Mouse (Mus musculus): ENCODE results near the gene Ttc28.
"Not testable (repeated sequence)": the region's sequence is repeated elsewhere in the genome, so short reads cannot be mapped to it uniquely, and the experiment has no call there.

Gene Ttc28

DNA sequence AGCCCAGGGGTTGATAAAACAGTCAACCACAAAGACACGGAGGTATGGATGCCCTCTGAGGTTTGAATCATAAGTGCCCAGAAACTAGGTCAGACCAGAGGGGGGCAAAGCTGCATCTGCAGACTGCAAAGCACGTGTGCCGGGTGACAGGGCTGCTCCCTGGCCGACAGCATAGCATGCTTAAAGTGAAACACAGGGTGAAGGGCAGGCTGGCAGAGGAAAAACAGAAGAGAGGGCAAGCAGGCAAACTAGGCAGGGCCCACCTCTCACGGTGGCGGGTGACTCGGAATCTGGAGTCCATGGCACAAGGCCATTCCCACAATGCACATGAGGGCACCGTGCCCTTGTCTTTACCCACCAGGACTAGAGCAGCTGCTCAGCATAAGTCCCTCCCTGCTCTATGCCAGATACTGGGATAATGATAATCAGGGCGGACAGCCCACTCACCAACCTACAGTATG lies 357.6 kb downstream of the Ttc28 start:
- no peak for DNase-seq (ENCODE audit: low spot score in 2 of 2)

DNA sequence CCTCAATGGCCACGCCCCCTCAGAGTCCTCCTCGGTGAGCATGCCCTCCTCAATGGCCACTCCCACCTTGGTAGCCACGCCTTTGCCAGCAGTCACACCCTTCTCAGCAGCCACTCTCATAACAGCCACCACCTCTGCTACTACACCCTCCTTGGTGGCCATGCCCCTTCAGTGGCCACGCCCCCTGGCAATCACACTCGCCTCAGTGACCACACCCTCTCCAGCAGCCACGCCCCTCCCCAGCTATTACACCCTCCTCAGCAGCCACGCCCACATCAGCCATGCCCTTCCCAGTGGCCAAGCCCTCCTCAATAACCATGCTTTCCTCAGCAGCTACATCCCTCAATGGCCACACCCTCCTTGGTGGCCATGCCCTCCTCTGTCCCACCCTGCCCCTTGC lies 359.6 kb downstream of the Ttc28 start:
- peak; percentile 7 to 78 for DNase-seq (ENCODE audit: low spot score in 2 of 2)

DNA sequence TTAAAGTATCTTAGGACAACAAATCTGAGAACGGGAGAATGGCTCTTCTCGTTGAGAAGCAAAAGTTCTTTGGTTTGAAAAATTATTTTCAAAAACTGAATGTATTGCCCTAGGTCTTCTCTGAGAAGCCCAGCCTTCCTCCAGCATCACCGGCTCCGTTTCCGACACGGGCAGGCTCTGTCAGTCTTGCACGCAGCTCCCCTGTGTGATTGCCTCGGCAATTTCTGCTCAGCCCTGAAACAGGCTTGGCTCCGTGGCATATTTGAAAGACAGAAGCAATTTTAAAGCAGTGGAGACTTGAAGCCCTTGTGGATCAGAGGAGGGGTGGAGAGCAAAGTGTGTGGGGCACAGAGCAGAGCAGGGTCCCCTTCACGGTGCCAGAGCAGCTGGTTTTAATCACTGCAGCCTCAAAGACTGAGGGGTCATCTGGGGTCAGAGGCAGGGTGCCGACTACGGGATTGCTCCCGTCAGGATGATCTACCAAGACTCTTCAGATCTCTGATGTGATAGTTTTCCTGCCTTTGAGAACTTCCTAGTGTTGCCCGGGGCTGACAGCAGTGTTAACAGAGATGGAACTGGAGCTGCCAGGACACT lies 363.9 kb downstream of the Ttc28 start:
- DNase-seq (ENCODE audit: low spot score in 2 of 2), result no peak

DNA sequence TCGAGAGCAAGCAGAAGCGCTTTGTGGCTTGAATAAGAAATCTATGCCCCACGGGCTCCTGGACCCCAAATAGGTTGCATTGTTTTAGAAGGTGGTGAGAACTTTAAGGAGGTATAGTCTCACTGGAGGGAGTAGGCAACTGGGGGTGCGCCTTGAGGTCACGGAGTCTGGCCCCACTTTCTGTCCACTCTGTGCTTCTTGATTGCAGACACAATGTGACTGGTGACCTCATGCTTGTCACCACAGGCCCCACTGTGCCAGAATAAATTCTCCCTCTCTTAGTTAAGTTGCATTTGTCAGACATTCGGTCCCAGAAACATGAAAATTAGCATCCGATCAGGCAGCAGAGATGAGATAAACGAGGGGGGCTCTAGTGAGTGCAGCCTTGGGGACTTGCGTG lies 364.5 kb downstream of the Ttc28 start:
- no peak for DNase-seq (ENCODE audit: low spot score in 2 of 2)

DNA sequence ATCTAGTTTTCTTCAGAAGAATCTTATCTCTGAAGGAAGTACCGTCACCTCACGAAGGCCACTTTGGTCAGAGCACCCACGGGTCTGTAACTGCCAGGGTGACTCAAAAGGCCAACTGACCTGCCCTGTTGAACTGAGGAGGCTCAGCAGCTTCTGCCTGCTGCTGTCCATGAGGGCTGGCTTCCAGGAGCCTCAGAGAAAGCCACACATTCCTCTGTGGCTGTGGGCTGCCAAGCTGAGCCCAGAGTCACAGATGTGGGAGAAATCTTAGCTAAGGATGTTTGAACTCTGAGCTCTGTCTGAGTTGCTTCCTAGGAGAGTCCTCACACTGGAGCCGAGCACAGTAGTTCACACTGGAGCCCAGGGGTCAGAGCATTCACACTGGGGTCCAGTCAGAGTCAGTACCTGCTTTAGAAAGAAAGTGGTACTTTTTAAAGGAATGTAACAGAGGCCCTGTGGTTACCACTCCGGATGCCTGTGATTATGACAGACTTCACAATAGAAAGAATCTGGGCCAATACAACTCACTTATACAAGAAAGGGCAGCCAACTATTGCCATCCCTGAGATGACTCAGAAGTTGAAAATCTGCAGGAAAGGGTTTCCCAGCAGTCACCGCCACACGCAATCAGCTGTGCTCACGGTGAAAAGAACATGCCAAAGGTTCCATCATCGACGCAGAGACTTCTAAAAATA lies 368.1 kb downstream of the Ttc28 start:
- no peak for DNase-seq (ENCODE audit: low spot score in 2 of 2)

DNA sequence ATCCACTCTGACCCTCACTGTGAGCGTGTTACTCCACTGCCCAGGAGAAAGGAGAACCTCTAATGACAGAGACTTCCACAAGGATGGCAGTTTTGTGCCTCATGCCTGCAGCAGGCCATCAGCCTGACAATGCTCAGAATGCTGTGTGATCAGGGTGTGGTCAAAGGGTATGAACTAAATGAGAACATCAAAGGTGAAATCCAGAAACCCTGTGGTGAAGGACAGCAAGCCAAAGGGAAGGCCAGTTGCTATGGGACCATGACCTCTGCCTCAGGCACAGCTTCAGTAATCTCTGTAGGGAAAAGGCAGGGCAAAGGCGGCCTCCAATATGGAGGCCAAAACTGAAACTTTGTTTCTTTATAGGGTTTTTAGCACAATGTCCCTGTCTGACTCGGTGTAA lies 372.5 kb downstream of the Ttc28 start:
- DNase-seq (ENCODE audit: low spot score in 2 of 2), result no peak

DNA sequence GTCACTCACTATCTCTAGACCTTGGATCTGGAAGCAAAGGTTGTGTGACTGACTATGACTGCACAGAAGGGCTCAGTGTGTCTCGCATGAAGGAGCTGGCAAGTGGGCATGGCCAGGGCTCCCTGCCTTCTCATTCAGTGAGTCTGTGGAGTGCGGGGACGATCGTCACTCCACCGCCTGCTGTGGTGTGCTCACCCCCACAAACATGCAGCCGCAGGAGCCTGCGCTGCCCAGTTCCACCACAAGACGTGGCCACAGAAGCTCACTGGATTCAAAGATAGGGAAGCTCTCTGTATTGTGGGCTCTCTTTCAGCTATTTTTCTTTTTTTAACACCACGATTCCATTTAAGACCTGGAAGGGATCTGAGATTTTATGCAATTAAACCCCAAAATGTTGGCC lies 374.8 kb downstream of the Ttc28 start:
- no peak for DNase-seq (ENCODE audit: low spot score in 2 of 2)

DNA sequence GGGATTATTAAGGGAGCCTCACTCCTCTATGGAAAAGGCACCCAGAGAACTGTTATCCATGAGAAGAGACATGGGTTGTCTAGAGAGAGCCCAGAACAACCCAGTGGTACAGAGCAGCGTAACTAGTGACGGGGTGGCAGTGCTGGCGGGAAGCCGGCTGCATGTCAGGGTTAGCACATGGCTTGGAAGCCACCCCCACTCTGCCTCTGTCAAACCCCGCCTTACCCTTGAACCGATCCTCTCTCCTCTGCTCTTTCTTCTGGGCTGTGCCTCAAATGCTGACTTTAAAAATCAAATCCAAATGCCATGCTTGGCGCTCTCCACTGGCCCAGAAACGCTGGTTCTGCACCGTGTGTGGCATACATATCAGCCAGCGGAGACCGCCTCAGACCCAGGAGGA lies 375.2 kb downstream of the Ttc28 start:
- DNase-seq (ENCODE audit: low spot score in 2 of 2), result no peak

DNA sequence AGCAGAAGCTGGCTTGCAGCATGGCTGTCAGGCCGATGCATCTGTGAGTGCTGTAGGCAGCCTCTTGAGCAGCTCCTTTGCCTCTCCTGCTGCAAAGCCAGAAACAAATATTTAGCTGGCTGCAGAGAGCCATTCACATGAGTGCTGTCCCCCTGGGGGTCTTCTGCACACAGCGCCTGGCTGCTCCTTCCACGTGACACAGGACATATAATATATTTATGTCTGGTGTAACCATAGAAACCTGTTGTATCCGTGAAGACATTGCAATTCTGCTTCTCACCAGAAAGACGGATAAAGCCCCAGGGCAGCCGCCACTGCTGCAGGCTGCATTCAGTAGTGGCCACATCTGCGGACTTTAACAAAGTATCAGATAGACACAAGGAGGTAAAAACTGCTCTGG lies 376.6 kb downstream of the Ttc28 start:
- no peak for DNase-seq (ENCODE audit: low spot score in 2 of 2)

DNA sequence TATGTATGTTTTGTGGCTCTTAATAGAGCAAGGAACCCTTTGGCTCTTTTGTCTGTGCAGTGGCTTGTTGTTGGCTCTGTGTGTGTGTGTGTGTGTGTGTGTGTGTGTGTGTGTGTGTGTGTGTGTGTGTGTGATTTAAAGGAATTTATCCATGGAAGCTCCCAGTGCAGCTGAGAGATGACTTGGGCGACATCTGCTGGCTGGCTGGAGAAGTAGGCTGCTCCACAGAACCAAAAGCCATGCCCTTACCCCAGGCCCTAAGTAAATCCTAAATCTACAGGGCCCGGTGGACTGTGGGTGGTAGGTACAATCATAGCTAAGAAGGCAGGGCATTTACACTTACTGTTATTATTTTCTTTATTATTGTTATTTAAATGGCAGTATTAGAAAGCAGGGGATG lies 377.5 kb downstream of the Ttc28 start:
- DNase-seq (ENCODE audit: low spot score in 2 of 2), result peak in 1 of 2 experiments; percentile 57

DNA sequence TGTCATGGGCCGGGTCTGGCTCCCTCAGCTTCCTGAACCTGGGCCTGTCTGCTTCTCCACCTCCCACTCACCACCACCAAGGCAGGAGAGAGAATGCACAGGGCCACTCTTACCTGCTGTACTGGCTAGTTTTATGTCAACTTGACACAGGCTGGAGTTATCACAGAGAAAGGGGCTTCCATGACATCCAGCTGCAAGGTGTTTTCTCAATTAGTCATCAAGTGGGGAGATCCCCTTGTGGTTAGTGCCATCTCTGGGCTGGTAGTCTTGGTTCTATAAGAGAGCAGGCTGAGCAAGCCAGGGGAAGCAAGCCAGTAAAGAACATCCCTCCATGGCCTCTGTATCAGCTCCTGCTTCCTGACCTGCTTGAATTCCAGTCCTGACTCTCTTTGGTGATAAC lies 381.6 kb downstream of the Ttc28 start:
- not testable (repeated sequence) for DNase-seq (ENCODE audit: low spot score in 2 of 2)

DNA sequence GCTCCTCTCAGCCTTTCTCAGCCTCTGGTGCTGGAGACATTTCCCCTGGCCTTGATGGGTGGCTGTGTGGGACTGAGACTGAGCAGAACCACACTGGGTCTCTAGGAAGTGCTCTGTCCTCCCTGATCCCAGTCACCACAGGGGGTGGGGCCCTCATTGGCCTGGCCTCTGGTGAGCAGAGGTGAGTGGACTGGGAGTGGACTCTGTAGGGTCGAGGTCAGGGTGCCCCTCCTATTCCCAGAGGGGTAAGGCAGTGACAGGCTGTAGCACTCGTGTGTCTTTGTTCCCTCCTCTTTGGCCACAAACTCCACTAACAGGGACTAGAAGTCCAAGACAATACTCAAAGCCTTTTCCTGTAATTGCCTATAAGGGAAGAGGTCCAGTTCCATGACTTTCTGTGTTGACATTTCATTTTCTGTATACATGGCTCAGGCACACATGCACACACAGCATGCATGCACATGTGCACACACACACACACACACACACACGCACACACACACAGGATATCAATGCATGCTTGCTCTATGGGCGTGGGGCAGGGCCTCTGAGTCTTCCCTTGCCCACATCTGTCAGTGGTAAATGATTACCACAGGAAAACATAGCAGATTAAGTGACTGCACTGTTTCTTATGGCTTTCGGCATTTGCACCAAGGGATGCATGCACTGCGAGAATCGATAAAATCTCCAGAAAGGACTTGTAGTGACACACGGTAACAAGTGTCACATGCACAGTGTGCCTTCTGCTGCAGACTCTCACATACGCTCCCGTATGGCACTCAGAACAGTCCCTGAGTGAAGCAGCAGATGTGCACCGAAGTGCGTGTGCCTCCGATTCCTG lies 382.4 kb downstream of the Ttc28 start:
- no peak for DNase-seq (ENCODE audit: low spot score in 2 of 2)

DNA sequence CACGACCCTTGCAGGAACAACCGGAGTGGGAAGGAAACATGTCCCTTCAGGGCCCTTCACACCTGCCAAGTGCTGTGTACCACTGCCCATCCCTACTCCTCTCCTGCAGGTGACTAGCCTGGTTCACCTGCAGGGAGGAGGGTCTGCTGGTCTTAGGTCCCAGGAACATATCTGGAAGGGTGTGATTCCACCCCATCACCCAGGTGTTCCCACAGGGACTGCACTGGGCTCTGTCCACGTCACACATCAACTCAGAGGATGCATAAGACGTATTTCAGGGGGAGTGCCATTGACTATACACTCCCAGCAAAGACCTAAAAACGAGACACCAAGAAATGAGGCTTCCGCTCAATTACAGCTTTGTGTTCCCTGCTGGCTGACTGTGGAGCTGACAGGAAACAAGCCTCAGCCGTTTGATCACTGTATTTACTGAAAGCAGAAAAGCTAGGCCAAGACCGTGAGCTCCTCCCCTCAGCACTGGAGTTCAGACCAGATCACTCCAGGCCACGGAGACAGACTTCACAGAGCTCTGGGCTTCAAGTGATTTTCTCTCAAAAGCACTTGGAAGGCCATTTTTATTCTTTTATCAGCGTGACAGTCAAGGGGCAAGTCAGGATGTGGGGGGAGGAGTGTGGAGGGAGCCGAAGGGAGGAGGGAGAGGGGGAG lies 383.1 kb downstream of the Ttc28 start:
- no peak for DNase-seq (ENCODE audit: low spot score in 2 of 2)

DNA sequence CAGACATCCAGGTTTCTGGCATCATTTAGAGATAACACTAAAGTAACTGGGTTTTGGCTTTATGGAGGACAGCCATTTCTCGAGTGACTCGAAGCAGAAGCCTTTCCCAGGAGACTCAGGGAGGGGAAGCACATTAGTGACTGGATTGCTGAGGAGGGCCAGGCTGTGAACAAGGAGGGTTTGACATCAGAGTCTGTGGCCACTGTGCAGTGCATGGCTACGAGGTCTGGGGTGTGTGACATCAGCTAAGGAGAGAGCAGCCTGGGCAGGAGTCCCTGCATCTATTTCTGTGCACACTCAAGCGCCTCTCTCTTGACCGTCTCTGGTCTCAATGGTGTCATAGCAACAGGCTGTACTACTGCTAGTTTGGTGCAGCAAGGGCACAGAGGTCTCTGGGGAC lies 383.8 kb downstream of the Ttc28 start:
- DNase-seq (ENCODE audit: low spot score in 2 of 2), result no peak

DNA sequence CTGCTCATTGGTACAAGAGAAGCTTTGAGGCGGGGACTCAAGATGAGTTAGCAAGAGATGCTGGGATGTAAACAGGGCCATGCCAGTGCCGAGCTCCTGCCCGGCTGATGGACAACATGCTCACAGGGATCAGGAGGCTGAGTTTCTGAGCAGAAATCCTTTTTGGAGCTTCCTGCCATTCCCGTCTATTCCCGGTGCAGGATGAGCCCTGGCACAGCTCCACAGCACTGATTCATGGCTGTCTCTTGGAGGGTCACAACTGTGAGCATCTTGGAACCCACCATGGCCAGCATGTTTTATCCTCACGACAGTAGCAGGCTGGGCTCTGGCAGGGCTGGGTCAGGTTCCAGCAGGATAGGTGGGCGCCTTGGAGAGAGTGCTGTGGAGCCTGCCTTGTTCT lies 384.9 kb downstream of the Ttc28 start:
- DNase-seq (ENCODE audit: low spot score in 2 of 2), result no peak

DNA sequence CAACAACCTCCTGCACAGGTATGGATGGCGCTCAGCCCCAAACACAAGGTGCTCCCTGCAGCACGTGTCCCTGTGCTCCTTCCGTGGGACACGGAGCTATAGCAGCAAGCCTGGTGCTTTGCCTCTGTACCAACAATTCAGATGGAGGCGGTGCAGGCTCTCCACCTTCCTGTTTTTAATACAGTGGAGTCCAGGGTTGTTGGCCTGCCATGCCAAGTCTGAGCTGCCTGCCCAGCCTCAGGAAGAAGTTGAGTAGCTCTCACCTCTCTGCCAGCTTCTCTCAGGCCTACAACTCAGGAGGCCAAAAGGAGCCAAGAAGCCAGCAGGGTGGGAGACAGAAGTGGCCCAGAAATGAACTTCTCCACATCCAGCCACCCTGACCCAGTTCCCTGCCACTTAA lies 387.1 kb downstream of the Ttc28 start:
- no peak for DNase-seq (ENCODE audit: low spot score in 2 of 2)

DNA sequence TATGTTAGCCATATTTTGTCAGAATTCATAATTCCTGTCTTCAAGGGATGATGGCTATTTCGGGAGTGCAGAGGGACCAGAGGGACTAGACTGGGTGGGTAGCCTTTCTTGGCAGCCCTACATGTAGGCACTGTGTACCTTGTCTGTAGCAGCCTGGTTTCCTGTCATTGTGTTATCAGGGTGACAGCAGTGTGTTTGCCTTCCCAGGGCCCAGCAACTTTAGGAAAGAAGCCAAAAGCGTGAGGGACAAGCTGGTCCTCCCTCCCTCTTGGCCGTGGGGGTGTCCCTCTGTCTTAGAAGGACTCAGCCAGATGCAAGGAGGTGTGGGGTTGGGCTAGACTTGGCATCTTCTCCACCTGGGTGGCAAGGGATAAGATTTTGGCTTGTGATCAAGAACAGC lies 387.5 kb downstream of the Ttc28 start:
- DNase-seq (ENCODE audit: low spot score in 2 of 2), result no peak

DNA sequence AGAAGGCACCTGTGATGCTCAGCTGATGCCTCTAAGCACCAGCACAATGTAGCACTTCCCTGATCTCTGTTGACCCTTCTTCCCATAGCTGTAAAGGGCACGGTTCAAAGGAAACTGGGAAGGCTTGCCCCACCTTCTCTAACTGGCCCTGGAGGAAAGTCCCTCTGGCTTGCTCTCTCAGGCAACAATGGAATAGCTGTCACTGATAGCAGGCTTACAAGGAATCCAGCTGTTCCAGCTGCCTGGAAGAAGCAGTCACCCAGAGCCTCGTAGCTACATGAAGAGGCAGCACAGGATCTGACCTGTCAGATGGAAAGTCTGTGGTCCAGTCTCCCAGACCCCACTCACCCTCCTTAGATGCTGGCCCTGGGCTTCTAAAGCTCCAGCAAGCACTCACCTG lies 389.2 kb downstream of the Ttc28 start:
- DNase-seq (ENCODE audit: low spot score in 2 of 2), result no peak

DNA sequence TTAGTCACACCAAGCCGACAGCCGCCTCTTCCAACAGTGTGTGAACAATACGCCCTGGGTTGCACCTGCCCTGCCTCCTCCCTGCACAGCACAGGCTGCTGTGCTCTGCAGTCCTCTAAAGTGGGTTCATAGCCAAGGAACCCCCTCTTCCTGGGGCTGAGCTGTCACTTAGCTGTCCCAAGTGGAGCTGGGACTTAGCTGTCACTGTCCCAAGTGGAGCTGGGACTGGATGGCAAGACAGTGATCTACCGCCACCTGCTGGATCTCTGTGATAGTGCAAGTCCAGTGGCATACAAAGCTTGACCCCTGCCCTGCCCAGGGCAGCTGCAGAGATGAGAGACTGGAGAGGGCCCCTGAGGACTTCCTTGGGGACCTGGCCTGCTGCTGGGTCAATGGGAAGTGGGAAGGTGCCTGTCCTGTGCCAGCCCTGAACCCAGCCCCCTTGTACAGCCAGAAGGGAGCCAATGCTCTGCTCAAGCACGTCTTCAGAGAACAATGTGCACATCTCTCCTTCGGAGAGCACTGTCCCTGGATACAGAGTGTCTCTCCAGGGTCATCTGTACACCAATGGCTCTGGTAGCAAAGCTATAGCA lies 390.1 kb downstream of the Ttc28 start:
- peak; percentile 66 to 78 for DNase-seq (ENCODE audit: low spot score in 2 of 2)

DNA sequence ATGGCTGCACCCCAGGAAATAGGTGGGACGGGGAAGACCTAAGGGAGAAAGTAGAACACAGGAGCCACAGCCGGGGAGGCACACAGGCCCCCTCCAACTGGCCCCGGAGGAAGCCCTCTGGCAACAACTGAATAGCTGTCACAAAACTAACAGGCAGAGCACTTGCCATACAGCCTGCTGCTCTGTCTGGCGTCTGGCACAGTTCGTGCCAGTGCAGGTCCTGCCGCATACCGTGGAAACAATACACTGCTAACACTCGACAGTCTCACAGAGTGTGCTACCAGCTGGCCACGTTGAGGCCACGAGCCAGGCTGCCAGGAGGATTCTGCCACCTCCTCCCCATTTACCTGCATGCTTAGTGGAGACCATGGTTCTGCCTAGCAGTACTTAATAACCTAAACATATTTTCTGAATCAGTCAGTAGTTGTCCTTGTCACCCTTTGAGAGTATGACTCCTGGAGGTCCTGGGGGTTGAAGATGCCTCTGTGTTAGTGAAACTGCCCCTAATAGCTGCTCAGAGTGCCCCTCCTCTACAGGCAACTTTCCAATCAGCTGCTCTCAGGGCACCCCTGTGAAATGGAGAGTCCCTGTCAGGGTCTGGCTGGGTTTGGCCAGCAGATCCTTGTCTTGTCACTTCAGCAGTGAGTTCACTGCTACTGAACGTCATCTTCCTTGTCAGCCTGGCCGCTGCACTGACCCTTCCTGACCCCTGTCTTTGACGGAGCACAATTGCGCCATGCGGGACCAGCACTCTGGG lies 390.8 kb downstream of the Ttc28 start:
- DNase-seq (ENCODE audit: low spot score in 2 of 2), result no peak

DNA sequence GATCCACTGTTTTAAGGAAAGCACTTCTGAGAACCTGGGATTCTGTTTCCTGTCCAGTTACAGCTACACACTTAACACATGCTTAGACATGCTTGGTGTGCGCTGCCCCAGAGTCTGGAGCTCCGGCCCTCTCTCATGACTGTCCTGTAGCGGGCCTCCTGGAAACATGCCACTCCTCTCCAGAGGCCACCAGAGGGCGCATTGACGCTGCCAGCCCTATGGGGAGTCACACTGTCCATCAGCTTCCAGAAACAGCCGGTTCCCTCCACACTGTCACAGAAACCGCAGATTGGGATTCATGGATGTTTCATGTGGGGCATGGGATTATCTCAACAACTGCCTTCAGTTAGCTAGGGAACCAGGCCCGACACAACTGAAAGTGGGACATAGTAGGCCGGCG lies 394.0 kb downstream of the Ttc28 start:
- peak; percentile 51 to 83 for DNase-seq (ENCODE audit: low spot score in 2 of 2)

Measured in spleen, postnatal 10 days (tissue).